Mouse (Mus musculus) T-helper 2 cell (primary cell): ENCODE results near the gene Ipo5.

Experiments used
- in situ Hi-C: fragments of 300-600 bp; cut with MboI, MseI; formaldehyde crosslinking; loops from one replicate; pipeline ENCODE4 v1.15.1; 2025; ENCODE audit warnings: high pct_unique_total_duplicates

Gene Ipo5

DNA sequence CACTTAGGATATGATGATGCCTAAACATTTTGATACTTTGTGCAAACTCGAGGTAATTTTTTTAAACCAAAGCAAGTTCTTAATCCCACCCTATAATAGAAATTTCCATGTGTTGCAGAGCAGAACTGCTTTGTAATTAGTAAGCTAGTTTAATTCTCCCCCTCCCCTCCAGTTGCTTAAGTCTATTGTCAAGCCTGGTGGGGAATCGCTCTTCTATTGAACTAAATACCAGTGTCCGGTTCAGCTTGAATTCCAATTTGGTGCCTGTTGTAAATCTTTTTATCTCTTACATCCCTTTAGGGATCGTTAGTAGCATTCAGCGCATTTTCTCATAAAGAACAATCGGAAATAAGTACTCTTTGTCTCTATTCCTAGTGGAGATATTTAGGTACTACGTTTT, 1.9 kb downstream of the Ipo5 start:
- in situ Hi-C loops: loop anchor here (5.0 kb wide), 1 partner anchor 616 kb away; no protein-coding TSS in a partner anchor

DNA sequence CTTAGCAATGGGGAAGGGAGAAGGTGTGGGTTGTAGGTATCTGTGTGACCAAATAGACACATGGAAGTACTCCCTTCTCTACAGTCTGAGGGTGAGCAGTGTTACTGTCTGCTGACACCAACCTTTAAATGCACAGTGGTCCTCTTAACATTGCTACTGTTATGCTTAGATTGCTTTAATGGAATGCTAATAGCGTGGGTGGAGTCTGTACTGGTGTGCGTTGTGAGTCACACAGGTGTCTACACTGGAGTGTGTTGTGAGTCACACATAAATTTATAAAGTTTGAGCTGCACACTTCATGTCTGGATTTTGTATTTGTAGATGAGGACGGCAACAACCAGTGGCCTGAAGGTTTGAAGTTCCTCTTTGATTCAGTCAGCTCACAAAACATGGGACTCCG, 10.8 kb downstream of the Ipo5 start:
- in situ Hi-C loops: no loop called here

DNA sequence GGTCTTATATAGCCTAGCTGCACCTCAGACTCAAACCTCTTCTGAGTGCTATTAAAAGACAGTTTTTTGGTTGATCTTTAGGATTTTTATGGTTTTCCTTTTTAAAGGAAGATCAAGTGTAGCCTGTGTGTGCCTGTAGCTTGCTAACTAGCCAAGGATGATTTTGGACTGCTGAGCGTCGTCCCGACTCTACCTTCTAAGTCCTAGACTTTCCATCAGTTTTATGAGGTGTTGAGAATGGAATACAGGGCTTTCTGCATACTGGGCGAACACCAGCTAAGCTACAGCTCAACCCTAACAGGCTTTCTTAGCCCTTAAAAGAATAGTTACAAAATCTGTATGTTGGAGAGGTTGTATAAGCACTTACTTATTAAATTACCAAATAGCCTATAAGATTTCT, 13.0 kb downstream of the Ipo5 start:
- in situ Hi-C loops: no loop called here

DNA sequence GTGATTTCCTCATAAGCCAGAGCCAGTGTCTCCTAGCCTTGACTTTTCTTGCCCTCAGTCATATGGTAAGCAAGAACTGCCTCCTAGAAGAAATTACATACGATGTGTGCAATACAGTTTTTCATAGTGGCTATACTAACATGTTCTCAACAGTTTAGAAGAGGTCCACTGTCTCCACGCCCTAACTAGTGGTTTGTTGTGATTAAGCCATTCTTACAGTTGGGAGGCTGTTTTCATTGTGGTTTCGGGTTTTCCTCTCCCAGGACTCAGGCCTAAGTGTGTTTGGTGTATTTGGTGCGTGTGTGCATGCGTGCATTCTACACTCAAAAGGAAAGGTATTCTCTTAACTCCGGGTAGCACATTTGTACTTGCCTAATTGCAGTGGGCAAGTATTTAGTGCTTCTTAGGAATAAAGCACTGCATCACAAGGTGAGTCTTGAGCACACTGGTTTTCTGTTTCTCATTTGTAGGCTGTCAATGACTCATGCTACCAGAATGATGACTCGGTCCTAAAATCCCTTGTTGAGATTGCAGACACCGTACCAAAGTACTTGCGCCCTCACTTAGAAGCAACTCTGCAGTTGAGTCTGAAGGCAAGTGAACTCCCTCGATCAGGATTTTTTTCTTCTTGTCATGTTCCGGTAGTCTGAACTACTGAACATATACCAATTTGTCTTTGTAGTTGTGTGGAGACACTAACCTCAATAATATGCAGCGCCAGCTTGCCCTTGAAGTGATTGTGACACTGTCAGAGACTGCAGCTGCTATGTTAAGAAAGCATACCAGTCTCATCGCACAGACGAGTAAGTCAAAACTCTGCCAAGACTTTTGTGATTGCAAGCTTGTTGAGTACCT, 14.9 kb downstream of the Ipo5 start:
- in situ Hi-C loops: loop anchor here (25.0 kb wide), 1 partner anchor 1964 kb away; no protein-coding TSS in a partner anchor

DNA sequence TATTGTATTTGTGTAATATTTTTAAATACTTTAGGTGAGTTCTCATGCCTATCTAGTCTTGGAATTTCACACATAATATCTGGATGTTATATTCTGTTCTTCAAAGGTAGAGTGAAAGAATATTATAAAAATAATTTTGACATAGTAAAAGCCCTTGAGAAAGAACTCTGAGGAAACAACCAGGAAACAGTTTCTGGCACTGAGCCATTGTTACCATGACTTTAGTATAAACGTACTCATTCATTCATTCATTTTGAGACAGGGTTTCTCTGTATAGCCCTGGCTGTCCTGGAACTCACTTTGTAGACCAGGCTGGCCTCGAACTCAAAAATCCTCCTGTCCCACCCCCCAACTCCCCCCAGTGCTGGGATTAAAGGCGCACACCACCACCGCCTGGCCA, 20.2 kb downstream of the Ipo5 start:
- in situ Hi-C loops: loop anchor here (25.0 kb wide), 1 partner anchor 1969 kb away; no protein-coding TSS in a partner anchor

DNA sequence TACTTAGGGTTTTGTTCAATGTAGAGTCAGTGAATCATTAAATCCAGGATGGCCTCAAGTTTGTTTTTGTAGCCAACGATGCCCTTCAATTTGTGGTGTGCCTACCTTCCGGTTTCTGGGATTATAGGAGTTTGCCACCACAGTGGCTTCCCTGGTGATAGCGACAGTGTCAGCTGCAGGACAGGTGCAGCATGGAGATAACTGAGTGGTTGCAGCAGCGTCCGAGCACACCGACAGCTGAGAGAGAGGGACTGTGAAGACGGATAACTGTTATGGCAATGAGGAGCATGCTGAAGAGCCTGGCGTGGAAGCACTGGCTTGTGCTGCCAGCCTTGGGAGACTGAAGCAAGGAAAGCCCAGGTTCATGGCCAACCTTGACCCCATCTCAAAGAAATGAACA, 22.6 kb downstream of the Ipo5 start:
- in situ Hi-C loops: loop anchor here (25.0 kb wide), 1 partner anchor 1971 kb away; no protein-coding TSS in a partner anchor

DNA sequence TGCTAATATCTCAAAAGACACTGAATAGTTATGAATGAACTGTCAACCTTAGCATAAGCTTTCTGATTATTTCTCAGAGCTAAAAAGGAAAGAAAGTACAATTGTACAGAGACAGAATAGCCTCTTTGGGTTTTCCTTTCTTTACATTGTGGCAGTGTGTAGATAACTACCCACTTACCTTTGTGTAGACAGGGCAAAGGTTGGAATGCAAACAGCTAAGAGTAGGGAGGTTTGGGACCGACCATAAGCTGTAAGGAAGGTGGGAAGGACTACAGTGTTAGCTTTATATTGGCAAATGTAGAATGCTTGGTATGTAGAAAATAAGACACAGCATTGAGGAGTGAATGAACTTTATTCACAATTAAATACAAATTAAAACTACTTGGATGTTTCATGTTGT, 26.1 kb downstream of the Ipo5 start:
- in situ Hi-C loops: loop anchor here (25.0 kb wide), 1 partner anchor 1975 kb away; no protein-coding TSS in a partner anchor

DNA sequence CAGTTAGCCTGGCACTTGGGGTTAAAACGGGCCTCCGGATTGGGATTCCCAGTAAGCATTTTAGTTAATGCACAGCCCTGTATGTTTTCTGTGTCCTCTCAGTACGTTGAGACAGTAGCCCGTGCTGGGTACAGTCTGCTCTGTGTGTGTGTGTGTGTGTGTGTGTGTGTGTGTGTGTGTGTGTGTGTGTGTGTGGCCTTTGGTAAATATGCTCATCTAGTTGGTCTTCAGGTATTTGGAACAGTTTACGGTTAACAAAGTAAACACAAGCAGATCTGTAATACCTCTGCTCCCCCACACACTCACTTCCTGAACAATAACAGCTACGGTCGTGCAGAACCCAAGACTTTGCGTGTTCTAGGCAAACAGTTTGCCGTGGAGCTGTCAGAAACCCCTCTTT, 31.8 kb downstream of the Ipo5 start:
- in situ Hi-C loops: loop anchor here (25.0 kb wide), 1 partner anchor 1981 kb away; no protein-coding TSS in a partner anchor

DNA sequence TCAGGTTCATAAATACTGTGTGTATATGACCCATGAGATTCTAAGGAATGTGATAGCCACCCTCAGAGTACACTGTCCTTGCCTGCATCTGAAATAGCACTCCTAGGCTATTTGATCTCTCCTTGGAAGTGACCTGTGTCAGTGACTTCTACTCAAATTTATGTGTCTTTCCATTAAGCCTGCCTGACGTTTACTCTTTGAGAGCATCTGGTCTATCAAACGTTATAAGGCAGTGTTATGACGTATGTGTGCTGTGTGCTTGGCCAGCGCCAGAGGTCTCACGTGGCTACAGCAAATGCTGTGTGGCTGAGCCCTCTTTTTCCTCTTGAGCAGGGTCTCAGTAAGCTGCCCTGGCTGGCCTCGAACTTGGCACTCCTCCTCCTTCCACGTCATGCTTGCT, 34.1 kb downstream of the Ipo5 start:
- in situ Hi-C loops: loop anchor here (25.0 kb wide), 1 partner anchor 1983 kb away; no protein-coding TSS in a partner anchor

DNA sequence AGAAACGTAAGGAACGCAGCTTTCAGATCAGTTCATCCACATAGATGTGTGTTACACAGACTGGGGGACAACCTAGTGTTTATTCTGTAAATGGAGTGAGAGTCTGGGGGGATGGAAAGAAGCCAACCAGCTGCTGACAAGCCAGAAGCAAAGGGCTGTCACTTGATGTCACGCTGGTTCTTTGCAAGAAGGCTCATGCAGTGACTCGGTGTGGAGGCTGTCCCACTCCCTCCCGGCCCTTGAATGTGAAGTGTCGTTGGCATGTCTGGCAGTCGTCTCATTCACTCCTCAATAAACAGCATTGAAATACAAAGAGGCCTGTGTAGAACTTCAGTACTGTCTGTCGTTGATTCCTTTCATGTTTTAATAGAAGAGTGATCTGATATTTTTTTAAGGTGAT, 36.1 kb downstream of the Ipo5 start:
- in situ Hi-C loops: loop anchor here (25.0 kb wide), 1 partner anchor 1985 kb away; no protein-coding TSS in a partner anchor

DNA sequence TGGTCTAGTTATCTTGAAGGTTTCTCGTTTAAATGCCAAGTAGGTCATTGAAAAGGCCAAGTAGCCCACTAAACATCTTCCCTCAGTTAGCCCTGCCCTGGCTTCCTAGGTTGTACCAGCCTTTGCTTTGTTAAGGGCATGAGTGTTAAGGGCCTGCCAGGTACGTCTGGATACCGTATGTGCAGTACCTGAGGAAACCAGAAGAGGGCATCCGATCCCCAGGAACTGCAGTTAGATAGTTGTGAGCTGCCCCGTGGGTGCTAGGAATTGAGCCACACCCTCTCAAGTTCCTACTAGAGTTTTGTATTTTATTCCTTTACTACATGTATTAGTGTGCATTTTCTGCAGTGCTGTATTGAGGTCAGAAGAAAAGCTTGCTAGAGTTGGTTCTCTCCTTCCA, 38.0 kb downstream of the Ipo5 start:
- in situ Hi-C loops: loop anchor here (25.0 kb wide), 1 partner anchor 1987 kb away; no protein-coding TSS in a partner anchor

DNA sequence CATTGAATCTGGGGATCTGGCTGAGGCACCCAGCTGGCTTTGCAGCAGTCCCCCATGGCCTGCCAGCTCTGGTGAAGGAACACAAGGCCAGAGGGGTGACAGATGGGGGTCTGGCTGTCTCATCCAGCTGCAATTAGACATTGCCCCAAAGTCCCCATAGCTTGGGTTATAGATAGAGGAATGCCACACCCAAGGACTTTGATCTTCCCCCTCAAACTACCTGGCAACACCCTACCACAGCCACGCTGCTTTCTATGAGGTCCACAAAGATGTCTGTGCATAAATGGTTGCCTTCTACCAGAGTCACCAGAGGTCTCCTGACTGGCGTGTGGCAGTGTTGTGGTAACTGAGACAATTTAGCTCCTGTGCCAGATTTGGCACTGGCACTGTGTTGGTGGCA, 39.0 kb downstream of the Ipo5 start:
- in situ Hi-C loops: no loop called here

DNA sequence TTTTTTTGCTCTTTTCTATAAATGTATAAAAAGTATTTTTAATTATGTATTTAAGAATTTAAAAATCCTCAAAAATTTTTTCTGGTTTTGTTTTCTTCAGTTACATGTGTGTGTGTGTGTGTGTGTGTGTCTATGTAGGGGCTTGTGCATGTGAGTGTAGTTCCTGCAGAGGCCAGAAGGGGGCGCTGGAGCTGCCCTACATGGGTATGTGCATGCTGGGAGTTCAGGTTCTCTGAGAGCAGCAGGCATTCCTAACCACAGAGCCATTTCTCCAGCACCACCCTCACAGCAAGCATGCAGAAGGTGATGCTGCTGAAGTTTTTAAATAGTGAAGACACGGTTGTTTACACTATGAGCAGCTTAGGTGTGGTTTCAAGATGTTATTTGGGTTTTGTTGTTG, 41.4 kb downstream of the Ipo5 start:
- in situ Hi-C loops: no loop called here

DNA sequence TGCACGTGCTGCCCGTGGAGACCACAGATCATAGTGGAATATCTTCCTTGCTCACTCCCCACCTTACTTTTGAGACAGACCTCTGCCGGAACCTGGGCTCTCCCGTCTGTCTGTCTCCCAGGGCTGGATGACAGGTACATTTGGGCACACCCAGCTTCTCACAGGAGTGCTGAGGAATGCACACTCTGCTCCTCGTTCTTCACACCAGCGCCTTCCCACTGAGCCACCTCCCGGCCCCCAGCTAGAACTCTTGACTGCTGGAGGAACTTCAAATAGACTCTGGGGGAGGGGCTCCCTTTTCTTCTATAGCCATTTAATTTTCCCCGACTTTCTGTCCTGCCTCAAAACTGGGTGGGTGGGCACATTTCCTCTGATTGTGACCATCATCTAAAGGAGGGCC, 49.5 kb downstream of the Ipo5 start:
- in situ Hi-C loops: no loop called here

DNA sequence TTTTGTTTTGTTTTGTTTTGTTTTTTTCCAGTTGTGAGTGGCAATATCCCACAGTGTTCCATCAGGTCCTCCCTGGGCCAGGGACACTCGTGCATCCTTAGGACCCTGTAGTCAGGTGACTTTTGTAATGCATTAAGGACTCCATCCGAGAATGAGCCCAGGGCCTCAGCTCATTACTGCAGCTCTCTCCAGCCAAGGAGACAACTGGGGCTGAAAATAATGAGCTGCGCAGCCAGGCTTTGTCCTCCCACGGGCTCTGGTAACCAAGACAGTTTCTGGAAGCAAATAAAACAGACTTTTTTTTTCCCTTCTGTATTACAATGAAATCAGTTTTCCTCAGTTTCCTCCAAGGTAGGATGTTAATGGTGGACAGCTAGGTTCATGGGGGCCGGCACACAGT, 50.0 kb downstream of the Ipo5 start:
- in situ Hi-C loops: no loop called here

DNA sequence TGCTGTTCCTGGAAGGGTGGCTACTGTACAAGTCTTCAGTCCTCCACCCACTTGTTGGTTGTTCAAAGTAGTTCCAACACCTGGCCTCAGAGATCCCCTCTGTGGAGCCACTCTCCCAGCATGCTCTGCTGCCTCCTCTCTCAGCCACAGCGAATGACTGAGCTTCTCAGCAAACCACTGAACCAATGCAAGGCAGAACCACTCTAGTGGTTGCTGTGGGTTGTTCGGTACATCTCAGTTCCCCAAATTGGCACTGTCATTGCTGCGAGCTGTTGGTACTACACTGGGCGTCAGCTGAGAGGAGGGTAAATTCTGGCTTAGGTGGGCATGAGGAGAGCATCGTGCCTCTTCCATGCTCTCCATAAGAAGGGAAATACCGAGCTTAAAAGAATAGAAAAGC, 56.0 kb downstream of the Ipo5 start:
- in situ Hi-C loops: no loop called here

DNA sequence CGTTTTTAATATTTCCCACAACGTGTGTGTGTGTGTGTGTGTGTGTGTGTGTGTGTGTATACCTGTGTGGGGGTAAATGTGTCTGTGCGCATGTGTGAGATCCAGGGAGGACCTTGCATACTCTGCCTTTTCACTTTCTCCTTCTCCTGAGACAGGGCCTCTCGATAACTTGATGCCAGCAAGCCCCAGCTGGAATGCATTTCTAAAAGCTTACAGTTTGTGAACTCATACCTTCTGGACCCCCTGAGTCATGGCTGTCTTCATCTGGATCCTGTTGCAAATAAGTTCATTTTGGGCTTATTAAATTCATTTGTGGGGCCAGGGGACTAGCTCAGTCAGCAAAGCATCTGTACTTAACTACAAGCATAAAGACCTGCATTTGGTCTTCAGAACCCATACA, 57.7 kb downstream of the Ipo5 start:
- in situ Hi-C loops: no loop called here

DNA sequence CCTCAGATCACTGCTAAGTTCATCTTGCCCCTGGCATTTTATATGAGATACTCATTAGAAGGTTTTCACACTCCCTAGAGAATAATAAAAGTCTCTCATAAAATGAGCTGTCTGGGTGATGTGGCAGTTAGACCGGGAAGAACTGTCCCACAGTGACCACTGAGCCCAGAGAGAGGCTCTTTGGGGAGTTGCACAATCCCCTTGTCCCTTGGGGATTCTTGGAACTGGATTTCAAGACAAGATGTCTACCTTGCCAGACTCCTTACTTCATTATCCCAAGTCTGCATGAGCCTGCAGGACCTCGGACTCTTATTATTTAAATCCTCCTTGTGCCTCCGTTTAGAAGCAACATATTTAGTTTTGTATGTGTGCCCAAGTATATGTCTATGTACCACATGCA, 58.6 kb downstream of the Ipo5 start:
- in situ Hi-C loops: loop anchor here (5.0 kb wide), 1 partner anchor 248 kb away; no protein-coding TSS in a partner anchor

DNA sequence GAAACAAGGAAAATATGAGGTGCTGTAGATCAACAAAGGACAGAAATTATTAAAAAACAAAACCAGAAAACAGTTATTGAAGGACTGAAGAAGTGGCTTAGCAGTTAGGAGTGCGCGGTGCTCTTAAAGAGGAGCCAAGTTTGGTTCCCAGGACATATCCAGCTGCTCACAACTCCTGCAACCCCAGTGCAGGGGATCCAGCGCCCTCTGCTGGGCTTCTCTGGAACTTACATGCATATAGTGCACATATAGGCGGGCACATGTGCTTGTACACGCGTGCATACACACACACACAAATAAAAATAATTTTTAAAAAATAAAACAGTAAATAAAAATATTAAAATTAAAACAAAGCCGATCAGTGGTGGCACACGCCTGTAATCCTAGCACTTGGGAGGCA, 59.6 kb downstream of the Ipo5 start:
- in situ Hi-C loops: loop anchor here (5.0 kb wide), 1 partner anchor 247 kb away; no protein-coding TSS in a partner anchor

DNA sequence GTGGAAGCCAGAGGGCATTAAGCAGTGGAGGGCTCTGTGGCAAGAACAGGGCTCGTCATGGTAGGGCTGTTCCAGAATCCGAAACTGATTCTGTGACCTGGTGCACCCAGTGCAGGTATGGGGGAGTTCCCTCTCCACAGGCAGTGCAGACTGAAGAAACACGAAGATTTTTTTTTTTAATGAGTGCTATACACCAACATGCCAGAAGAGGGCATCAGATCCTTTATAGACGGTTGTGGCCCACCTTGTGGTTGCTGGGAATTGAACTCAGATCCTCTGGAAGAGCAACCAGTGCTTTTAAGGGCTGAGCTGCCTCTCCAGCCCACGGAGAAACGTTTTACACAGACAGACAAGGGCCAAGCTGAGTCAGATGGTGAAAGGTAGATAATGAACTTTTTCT, 60.3 kb downstream of the Ipo5 start:
- in situ Hi-C loops: loop anchor here (5.0 kb wide), 1 partner anchor 246 kb away; no protein-coding TSS in a partner anchor

DNA sequence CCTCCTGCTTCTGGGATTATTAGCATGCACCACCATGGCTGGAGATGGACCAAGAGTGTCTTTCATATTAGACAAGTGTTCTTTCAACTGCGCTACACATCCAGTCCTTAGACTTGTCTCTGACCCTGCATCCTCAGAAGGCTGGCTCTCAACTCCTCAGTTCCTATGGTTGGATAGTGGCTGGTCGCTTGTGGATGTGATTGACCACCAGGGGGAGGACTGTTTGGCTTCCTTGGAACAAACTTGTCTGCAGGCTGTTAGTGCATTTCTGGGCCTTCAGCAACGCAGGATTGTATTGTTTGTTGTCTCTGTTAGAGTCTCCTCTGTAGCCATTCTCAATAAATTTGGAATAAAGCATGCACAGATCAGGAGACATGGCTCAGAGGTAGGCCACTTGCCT, 68.5 kb downstream of the Ipo5 start:
- in situ Hi-C loops: no loop called here

DNA sequence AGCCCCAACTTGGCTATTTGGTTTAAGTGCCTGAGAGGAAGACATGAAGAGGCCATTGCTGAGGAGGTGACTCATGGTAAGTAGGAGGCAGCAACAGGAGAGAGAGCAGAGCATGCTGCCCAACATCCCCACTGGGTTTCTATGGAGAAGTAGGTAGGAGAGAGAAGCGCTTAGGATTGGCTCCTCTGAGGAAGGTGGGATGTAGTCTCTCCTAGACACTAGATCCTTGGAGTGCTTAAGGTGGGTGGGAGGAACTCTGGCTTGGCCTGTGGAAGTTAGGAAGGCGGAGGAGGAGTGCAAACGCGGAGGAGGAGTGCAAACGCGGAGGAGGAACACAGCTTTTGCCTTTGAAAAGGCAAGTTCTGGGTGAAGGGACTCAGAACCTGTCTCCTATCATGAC, 78.1 kb downstream of the Ipo5 start:
- in situ Hi-C loops: no loop called here
